Mouse (Mus musculus) urinary bladder, postnatal 25 days (tissue): ENCODE data around the gene Map3k1.

Source experiments
- DNase-seq: peaks from one replicate; pipeline ENCODE4 v3.0.0; 2022; ENCODE audit warnings: low spot score

Map3k1 gene

DNA sequence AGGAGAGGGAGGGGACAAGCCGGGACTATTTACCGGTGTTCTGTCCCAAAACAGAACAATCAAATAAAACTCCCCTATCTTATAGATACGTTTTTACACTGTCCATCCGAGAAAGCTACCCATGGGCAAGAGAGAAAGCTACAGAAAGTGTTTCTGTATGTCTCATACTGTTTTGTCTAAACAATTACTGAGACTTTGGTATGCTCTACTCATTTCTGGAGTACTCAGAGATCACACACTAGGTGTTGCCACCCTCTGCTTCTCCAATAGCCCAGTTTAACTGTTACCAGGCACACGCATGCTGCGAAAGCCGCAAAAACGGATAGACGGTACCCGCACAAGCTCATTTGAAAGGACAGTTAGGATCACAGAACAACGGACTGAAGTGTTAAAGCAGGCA, 17.2 kb downstream of the Map3k1 start:
- DNase-seq = no peak

DNA sequence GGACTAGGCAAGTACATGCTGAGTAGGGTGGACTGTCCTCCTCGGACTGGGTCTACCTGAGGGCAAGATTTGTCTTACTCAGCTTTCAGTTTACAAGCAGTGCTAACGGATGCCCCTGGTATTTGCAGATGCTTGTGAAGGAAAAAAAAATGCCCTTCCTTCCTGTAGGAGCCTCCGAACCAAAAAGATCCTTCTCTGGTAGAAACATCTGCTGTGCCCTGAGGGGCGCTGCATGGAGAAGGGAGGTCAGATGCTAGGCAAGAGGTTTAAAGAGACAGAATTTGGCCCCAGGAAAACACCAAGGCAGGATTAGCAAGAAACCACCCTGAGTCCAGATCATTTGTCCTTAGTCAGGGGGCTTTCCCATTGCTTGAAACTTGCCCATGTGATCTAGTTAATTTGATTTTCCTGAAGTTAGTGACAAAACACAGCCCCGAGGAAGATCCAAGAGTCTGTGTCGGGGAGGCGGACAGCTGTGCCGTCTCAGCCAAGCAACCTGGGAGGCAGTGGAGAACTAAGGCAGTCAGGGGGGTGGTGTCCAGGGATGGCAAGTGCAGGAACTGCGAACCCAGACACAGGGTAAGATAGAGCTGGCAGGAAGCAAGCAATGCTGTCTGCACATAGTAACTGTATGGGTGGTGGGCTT, 19.2 kb downstream of the Map3k1 start:
- no peak for DNase-seq

DNA sequence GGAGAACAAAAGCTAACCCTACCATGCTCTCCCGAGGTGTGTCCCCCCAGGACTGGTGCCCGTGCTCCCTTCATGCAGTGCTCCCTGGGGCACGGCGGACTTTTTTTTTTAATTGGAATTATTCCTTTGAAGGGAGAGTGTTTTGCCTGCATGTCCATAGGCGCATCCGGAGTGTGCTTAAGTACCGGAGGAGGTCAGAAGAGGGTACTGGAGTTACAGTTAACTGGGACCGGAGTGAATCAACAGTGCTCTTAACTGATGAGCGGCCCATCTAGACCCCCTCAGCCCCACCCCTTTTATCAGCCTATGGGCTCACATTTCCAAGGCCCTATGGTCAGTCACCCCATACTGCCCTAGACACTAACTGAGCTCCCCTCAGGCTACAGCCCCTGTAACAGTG, 19.9 kb downstream of the Map3k1 start:
- no peak for DNase-seq

DNA sequence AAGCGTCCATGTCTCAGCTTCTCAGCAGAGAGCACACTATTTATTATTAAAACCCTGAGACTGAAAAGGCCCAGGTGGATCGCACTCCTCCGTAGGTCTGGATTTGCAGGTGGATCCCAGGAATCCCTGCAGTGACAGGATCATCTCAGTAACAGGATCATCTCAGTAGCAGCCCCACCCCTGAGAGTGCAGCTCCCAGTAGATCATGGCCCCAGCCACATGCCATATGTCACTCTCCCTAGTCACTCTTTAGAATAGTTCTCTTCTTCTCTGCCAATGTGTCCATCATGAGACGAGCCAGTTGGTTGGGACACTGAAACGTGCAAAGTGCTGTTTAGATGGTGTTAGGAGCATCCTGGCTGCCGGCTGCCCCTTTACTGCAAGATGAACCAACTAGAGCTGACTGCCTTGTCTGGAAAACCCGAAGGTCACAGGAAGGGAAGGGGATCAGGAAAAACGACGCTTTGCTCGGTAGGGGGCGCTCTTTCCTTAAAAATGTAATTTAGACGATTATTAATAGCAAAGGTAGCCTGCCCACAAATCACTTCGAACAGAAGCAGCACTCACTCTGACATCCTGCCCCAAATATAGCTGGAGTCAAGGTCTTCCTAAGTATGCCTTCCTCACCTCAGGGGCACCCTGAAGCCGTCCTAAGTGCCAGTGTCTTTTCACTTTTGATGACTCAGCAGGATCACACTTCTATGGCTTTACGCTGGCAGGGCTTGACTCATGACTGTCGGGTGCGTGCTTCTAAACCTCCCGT, 20.8 kb downstream of the Map3k1 start:
- DNase-seq = peak; percentile 83

DNA sequence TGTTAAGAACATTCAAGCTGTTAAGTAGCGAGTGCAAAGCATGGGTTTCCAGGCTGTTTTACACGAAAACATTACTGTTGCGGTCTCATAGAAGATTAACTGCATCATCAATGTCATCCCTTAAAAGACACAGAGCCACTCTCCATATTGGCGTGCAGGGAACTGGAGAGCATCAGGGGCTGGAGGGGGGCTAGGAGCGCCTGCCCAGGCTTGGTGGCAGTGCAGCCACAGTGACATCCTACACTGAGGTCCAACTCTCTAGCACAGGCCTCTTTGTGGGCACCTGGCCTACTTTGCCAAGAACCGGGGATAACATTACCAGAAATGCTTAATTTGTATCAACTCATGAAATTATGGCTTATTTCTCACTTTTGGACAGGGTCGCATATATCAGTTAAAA, 22.2 kb downstream of the Map3k1 start:
- no peak for DNase-seq

DNA sequence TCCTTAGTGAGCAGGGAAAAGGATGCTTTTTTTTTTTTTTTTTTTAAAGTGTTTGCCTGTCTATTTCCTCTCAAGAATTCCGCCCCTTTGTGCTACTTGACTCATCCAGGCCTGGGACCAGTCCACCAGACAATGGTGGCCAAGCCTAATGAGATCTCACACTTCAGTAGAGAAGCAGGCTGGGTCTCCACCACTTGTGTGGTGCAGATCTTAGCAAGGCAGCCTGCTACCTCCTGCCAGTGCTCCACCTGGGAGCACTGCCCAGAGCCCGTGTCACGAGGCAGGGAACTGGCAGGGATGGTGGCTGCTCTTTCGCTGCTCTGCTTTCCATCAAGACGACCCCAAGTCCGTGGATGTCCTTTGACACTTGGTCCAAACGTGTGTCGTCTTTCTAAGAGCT, 25.3 kb downstream of the Map3k1 start:
- DNase-seq = no peak

DNA sequence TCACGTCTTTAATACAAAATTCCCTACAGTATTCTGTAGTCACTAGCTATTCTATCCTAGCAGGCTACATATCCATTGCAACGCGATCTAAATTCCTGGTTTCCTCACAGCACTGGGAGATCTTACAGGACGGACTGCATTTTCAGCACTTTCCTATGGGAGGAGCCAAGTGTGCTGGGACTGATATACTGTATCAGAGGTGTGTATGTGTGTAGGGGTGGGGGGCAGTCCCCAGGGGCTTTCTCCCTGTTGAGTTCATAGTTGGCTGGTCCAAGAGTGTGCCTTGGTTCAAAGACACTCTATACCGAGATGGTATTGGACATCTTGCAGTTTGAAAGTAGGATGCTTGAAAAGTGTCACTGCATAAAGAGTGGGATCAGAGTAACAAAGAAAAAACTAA, 29.3 kb downstream of the Map3k1 start:
- DNase-seq = no peak

DNA sequence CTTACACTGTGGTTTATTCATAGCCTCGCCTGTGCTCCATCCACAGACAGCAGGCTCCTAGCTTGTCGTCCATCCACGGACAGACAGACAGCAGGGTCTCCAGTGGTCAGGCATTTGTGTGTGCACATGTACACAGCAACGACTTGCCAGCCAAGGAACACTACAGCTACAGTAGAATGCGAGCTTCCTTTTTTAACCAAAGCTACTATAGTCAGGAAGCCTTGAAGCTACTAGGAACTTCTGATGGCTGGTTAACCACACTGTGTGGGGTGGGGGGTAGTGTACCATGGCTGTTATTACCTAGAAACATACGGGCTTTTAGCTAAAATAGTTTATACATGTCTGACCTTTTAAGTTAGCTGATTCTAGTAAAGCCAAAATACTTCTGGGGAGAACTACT, 30.2 kb downstream of the Map3k1 start:
- no peak for DNase-seq

DNA sequence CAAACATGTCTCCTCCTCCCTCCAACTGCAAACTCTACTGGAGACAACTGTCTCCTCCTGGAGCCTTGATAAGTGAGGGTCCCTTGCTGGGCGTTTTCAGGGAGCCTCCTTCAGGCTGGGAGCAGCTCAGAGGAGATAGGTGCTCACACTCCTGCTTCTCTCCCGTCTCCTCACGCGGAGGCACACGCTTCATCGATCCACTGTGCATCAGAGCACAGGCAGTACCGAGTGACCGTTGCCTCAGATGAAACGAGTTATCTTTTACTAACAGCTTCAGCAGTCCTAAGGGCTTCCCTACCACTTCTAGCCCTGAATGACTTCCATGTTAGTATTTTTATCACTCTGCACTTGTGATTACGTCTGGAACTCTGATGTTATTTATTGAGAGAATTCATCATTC, 30.9 kb downstream of the Map3k1 start:
- DNase-seq = no peak

DNA sequence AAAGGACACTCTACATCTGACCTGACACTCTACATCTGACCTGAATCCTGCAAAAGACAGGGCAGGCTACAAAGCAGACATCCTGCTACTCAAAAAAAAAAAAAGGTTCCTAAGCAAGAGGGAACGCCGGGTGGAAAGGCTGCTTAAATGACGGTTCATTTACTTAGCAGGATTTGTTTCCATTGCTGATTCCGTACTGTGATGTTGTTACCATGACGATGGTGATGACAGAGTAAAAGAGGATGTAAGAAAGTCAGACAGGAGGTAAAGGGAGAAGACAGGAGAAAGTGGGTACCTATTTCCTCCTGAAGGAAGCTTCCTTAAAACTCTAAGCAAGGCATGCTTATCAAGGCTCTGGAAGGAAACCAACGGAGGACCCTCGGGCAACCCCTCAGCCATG, 31.6 kb downstream of the Map3k1 start:
- no peak for DNase-seq

DNA sequence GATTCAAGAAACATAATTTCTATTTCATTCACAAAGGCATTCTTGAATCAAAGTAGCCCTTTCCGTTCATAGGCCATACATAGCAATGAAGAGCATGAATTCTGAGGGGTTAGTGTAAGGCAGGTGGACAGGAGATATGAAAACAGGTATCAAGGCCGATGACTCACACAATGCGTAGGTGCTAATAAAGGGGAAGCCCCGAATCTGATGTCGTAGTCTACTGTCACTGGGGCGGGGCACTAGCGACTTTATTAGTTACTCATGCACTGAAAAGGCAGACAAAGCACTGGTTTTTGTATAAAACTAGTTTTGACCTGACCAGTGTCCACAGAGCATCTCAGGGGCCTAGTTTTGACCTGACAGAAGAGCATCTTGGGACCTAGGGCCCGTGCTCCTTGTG, 36.7 kb downstream of the Map3k1 start:
- DNase-seq = no peak

DNA sequence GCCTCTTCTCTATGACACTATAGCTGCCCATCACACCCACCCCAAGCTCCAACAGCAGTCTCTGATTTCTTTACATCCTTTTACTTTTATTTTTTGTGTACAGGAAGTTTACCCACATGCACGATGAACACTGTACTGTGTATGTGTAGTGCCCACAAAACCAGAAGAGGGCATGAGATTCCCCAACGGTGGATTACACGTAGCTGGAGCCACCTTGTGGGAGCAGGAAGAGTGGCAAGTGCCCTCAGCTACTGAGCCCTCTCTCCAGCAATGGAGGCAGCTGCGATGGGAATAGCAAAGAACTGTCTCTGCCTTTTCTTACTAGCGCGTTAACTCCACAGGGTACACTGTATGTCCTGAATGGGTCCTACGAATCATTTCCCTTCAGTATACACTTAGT, 37.6 kb downstream of the Map3k1 start:
- DNase-seq = no peak

DNA sequence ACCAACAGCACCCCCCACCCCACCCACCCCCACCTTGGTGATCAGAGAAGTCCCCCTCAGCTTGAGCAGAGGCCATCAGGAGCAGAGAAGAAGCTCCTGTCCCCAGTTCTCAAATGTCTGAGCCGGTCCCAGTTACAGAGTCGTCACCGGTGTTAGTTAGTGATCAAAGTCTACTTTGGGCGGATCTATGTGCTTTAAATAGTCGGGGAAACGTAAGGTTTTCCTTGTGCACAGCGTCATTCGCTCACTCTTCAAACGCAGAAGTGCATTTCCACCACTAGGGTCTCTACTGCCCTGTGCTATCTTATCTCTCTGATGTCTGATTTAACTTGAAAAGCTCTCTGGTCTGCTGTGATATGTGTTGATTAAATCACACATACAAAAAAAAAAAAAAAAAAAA, 38.0 kb downstream of the Map3k1 start:
- DNase-seq = no peak

DNA sequence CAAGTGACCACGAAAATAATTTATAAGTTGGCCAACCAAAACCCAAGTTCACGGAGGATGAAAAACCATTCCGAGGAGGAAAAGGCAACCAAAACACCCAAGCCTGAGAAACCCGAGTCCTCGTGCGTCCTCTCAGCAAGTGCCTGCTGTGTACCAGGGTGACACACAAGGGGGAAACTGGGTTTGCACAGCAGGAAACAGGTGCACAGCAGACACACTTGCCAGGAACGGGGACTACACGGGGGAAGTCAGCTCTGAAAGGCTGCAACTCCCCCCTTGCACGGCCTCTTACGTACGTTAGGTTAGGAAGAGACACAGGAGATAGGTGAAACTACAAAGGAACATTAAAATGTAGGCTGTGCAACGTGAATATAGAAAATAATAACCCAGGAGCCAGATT, 46.3 kb downstream of the Map3k1 start:
- no peak for DNase-seq

DNA sequence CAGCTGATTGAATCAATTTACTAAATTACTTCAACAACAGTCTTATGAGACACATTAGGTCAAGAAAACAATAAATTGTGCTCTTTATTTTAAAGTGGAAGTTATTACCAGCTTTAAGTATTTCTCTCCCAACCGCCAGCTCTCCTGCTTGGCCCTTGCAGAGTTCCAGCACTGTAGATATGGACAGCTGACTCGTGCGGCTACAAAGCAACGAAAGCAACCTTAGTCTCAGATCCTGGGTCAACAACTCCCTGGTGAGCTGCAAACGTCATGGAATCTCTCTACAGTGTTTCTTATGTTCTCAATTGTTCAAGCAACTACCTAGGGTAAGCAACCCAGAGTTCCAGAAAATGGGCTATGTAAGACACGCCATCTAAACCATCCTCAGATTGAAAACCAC, 51.8 kb downstream of the Map3k1 start:
- DNase-seq = no peak

DNA sequence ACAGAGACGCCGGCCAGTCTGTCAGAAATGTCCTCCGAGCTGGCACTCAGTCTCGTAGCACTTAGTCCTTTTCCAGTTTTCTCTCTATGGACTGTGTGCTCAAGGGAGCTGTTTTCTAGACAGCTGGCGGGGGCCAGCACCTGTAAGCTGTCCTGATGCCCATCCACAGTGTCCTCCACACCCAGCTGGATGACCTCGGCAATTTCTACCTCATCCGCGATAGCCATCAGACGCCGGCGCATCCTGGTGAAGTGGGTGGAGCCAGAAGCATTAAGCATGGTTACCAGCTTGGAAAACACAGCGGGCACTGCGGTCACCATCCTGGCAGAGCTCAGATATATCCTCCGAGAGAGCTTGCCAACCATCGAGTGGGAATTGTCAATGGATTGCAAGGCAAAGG, 52.9 kb downstream of the Map3k1 start:
- no peak for DNase-seq

DNA sequence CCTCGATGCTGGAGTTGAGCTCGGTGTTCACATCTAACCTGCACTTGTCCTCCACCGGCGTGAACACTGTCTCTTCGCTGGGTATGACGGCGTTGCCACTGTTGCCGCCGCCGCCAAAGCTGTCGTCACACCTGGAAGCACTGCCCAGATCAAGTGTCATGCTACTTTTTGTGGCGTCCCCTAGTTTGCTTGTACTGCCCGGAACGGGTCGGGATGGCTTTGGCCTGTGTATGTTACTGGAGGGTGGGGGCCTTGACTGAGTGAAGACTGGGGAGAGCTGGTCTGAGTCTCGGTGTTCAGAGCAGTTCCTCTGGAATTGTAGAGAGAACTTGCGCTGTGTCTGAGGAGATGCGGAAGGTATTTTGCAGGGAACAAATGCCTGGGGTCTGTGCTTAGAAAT, 53.4 kb downstream of the Map3k1 start:
- DNase-seq = no peak

DNA sequence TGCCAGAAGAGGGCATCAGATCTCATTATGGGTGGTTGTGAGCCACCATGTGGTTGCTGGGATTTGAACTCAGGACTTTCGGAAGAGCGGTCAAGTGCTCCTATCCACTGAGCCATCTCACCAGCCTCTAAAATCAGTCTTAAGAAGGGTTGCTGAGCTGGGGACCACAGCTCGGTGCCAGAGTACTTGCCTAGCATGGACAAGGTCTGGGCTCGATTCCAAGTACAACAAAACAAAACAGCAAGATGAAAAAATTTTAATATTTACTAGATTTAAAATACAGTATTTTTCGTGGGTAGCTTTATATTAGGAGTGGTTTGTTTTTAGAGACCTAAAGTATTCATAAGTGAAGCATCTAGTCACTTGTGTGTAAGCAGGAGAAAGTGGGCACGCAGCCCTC, 55.5 kb downstream of the Map3k1 start:
- DNase-seq = no peak

DNA sequence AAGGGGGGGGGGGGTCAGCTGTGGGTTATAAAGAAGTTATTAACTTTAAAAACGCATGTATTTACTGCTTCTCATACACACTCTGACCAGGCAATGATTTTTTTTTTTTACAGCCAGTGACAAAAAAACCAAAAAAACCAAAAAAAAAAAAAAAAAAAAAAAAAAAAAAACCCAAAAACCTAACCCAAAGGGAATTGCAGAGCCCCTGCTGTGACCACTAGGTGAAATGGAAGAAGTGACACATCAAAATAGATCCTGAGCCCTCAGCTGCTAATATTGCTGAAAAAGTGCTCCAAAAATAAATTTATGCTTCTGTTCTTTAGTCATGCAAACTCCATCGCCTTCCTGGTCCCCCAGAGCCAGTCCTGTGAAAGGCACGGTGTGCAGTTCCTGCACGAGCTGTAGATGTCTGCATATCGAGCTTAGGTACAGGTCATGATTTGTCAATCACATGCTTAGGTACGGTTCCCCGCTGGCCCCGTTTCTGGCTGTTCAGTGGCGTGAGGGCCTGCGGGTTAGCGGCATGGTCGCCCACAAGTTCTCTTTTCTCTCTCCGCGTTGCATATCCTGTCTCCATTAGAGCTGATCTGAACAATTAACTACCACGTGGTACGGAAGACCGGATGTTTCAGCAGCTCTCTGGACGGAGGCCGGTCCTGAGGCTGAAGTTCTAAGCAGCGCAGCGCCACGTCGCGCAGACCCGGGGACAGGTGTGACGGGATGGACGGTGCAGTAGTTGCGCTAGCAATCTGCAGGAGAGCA, 60.3 kb downstream of the Map3k1 start:
- no peak for DNase-seq

DNA sequence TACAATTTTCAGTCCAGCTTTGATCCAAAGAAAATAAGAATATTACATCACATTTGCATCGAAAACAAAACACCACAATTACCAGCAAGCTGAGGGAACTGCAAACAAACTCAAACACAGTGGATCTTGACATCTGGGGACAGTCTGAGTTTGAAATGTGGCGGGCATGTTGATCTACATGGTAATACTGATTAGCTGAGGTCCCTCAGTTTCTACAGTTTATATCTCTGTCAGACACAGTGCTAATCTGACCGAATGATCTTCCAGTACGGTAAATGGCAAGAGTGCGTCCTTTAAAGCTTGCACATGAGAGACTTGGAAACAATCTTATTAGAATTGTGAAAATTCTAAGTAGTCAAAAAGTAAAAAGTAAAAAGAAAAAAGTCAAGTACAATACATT, 62.0 kb downstream of the Map3k1 start:
- no peak for DNase-seq

DNA sequence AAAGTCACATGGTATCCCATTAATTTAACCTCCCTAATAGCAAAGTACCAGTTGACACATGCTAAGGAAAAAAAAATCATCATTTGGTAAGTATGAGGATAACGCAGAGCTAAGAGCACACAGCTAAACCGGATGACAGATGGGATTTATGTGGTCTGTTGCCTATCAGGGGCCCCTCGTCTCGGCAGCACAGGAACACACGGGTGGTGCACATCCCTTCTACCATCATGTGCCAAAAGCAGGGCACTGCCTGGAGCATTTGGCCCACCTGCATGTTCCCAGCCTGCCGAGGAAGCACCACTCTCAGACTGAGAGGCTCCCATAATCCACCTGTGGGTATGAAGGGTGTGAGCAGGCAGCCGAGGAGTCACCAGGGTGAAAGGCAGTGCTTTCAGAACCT, 63.6 kb downstream of the Map3k1 start:
- DNase-seq = no peak

DNA sequence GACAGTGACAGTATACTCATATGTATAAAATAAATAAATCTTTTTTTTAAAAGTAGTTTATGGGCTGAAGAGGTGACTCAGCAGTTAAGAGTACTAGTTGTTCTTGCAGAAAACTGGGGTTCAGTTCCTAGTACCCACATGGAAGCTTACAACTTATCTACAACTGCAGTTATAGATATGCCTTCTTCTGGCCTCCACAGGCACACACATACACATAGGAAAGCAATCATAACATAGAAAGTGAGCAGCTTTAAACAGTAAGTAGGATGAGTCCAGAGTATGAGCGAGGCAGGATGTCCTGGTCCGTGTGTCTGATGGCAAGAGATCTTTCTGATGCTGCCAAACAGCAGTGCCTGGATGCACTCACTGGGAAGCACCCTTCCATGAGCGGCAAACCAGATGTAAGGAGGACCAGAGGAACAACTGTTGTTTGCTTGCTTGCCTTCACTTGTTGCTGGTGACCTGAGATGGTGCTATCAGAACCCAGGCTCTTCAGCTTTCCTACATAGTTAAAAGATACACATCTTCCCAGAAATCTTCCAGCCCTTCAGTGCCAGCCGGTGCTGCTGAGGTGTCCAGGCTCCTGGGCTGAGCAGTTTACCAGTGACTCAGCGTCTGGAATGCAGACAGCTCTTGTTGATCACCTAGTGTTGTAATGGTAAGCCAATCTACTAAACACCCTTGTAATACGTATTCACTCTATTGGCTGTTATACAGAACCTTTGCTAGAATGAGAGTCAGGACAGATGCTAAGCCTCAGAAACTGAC, 64.4 kb downstream of the Map3k1 start:
- DNase-seq = no peak
